Comparison of ENCODE assay signal across 16 mouse cellular contexts in genomic region chr2:133525621-133526181, GRCm38 (mm10). TPM values are rescaled to one million over a fixed set of nuclear protein-coding genes. Genes with fewer than 3 reads are reported as not detected.
DNase-seq lines count a peak whose midpoint lies in the region; ATAC-seq and TF ChIP-seq lines count a peak whose summit lies in the region.
"Had no signal": no experiment of that assay in that cellular context is flagged by ENCODE, and none has a peak within 500 bp of the region (broad histone marks: within the 10 kb centered on the region; RNA-seq: fewer than 3 reads in every experiment).

No protein-coding gene starts in this region.

- TF ChIP-seq CTCF in gastrocnemius, adult 2 months (IDR thresholded peaks at IDR 0.05): no peak

- ATAC-seq in midbrain, embryonic 15.5 days (replicated peaks): peak; percentile 42; the same call in 1 of the 2 replicates
- ATAC-seq in midbrain, embryonic 11.5 days (ENCODE audit: low FRiP score): no peak
- peak; percentile 69; the same call in 1 of the 2 replicates for ATAC-seq in embryonic facial prominence, embryonic 12.5 days (ENCODE audit: insufficient number of reproducible peaks, insufficient read depth, low FRiP score, low TSS enrichment)
- ATAC-seq in limb, embryonic 13.5 days (ENCODE audit: low FRiP score, low read depth): peak; percentile 64; the same call in 1 of the 2 replicates

- DNase-seq in gastrocnemius, adult 2 months: no peak
- DNase-seq in gastrocnemius, postnatal 14 days: no peak
- no peak for DNase-seq in midbrain, embryonic 11.5 days (ENCODE audit: low spot score, missing footprints)
- no peak for DNase-seq in adrenal gland, adult (ENCODE audit: inconsistent age in 2 of 2, low spot score in 1 of 2)
- DNase-seq in thymus, postnatal 14 days: no peak
- DNase-seq: adrenal gland, adult 2 months; cerebellum, adult 2 months; heart, postnatal 4 days; lung, adult 2 months; midbrain, embryonic 14.5 days; thymus, adult 18-20 months had no signal

- intact Hi-C loops in gastrocnemius, adult 2 months (cut with DNase I): no loop called here
- intact Hi-C loops in gastrocnemius, postnatal 14 days (cut with DNase I; ENCODE audit: low total_unique reads): no loop called here

- no peak overlapping the region for H3K4me2 ChIP-seq in midbrain, embryonic 15.5 days
- H3K4me2 ChIP-seq in midbrain, embryonic 11.5 days: no peak overlapping the region
- H3K4me2 ChIP-seq in embryonic facial prominence, embryonic 12.5 days (replicated peaks): no peak overlapping the region
- no peak overlapping the region for H3K4me2 ChIP-seq in limb, embryonic 13.5 days (replicated peaks)
- H3K4me2 ChIP-seq: limb, embryonic 15.5 days had no signal

- H3K9ac ChIP-seq in midbrain, embryonic 15.5 days: no peak overlapping the region
- no peak overlapping the region for H3K9ac ChIP-seq in midbrain, embryonic 11.5 days (ENCODE audit: low read length)
- no peak overlapping the region for H3K9ac ChIP-seq in embryonic facial prominence, embryonic 12.5 days
- H3K9ac ChIP-seq in limb, embryonic 13.5 days: no peak overlapping the region
- H3K9ac ChIP-seq: limb, embryonic 15.5 days had no signal

- H3K27me3 ChIP-seq in midbrain, embryonic 15.5 days (replicated peaks): no peaks in the 10 kb centered on the region
- H3K27me3 ChIP-seq in midbrain, embryonic 11.5 days (ENCODE audit: control insufficient read depth, insufficient read depth, low read length): no peaks in the 10 kb centered on the region
- H3K27me3 ChIP-seq in embryonic facial prominence, embryonic 12.5 days: no peaks in the 10 kb centered on the region
- H3K27me3 ChIP-seq in limb, embryonic 13.5 days: no peaks in the 10 kb centered on the region
- H3K27me3 ChIP-seq: limb, embryonic 15.5 days had no signal

- no peak overlapping the region for H3K4me3 ChIP-seq in gastrocnemius, adult 2 months
- no peak overlapping the region for H3K4me3 ChIP-seq in midbrain, embryonic 15.5 days
- no peak overlapping the region for H3K4me3 ChIP-seq in midbrain, embryonic 11.5 days (ENCODE audit: low read depth, low read length)
- no peak overlapping the region for H3K4me3 ChIP-seq in embryonic facial prominence, embryonic 12.5 days
- H3K4me3 ChIP-seq in limb, embryonic 13.5 days: no peak overlapping the region
- H3K4me3 ChIP-seq: left cerebral cortex, adult 2 months; limb, embryonic 15.5 days had no signal

- peak overlapping the region; percentile 20 for H3K27ac ChIP-seq in gastrocnemius, adult 2 months
- H3K27ac ChIP-seq in midbrain, embryonic 15.5 days: no peak overlapping the region
- H3K27ac ChIP-seq in midbrain, embryonic 11.5 days (ENCODE audit: low read depth, low read length): no peak overlapping the region
- no peak overlapping the region for H3K27ac ChIP-seq in embryonic facial prominence, embryonic 12.5 days
- H3K27ac ChIP-seq in limb, embryonic 13.5 days: no peak overlapping the region
- H3K27ac ChIP-seq: left cerebral cortex, adult 2 months; limb, embryonic 15.5 days had no signal

- no peaks in the 10 kb centered on the region for H3K36me3 ChIP-seq in midbrain, embryonic 15.5 days (replicated peaks)
- H3K36me3 ChIP-seq in midbrain, embryonic 11.5 days (ENCODE audit: control insufficient read depth, insufficient read depth, low read length): no peaks in the 10 kb centered on the region
- no peaks in the 10 kb centered on the region for H3K36me3 ChIP-seq in embryonic facial prominence, embryonic 12.5 days
- H3K36me3 ChIP-seq in limb, embryonic 13.5 days: no peaks in the 10 kb centered on the region
- H3K36me3 ChIP-seq: limb, embryonic 15.5 days had no signal

- 43% methylated on average over 4 of the region's 4 CpGs for WGBS in midbrain, embryonic 15.5 days
- WGBS in midbrain, embryonic 11.5 days: 68% methylated on average over 4 of the region's 4 CpGs
- 39% methylated on average over 4 of the region's 4 CpGs for WGBS in embryonic facial prominence, embryonic 12.5 days
- WGBS in limb, embryonic 13.5 days: 38% methylated on average over 4 of the region's 4 CpGs

- no peaks in the 10 kb centered on the region for H3K9me3 ChIP-seq in midbrain, embryonic 15.5 days
- no peaks in the 10 kb centered on the region for H3K9me3 ChIP-seq in midbrain, embryonic 11.5 days (ENCODE audit: control insufficient read depth, low read length)
- H3K9me3 ChIP-seq in embryonic facial prominence, embryonic 12.5 days: no peaks in the 10 kb centered on the region
- no peaks in the 10 kb centered on the region for H3K9me3 ChIP-seq in limb, embryonic 13.5 days
- H3K9me3 ChIP-seq: limb, embryonic 15.5 days had no signal

- H3K4me1 ChIP-seq in midbrain, embryonic 15.5 days: no peaks in the 10 kb centered on the region
- no peaks in the 10 kb centered on the region for H3K4me1 ChIP-seq in midbrain, embryonic 11.5 days (ENCODE audit: control insufficient read depth, insufficient read depth, low read length)
- H3K4me1 ChIP-seq in embryonic facial prominence, embryonic 12.5 days: peaks cover 3% of the 10 kb centered on the region
- H3K4me1 ChIP-seq in limb, embryonic 13.5 days: peaks cover 10% of the 10 kb centered on the region; the same call in 1 of the 2 replicates

RNA-seq across cellular contexts. Expression of gene Bmp2, which starts 26.3 kb away (rescaled TPM):
- total RNA-seq in gastrocnemius, adult 2 months (2021): 1 to 10 TPM; 1.1 to 2.9 TPM
- total RNA-seq in gastrocnemius, postnatal 14 days (2021): 1 to 10 TPM; 1.7 to 2.2 TPM
- 3.5 and 4.0 TPM in 2 replicates for polyA plus RNA-seq in midbrain, embryonic 15.5 days (2015; fragmentation: Nextera tagmentation; extraction: Ambion mirVana)
- polyA plus RNA-seq in midbrain, embryonic 11.5 days (2014; fragmentation: Nextera tagmentation; extraction: Ambion mirVana): 1.4 and 1.9 TPM in 2 replicates
- polyA plus RNA-seq in embryonic facial prominence, embryonic 12.5 days (2016; fragmentation: Nextera tagmentation; extraction: Ambion mirVana): 18.8 and 20.5 TPM in 2 replicates
- polyA plus RNA-seq in limb, embryonic 13.5 days (2015; fragmentation: Nextera tagmentation; extraction: Ambion mirVana): 26.6 and 27.6 TPM in 2 replicates
